Mouse (Mus musculus) erythroblast, adult 5-6 weeks (primary cell): ENCODE data around the gene Dcakd. TPM values are rescaled to one million over a fixed set of nuclear protein-coding genes. Genes with fewer than 3 reads are reported as not detected.
A peak's percentile ranks its signal among the peaks of the same experiment; 100 is the strongest.

Experiments
- ATAC-seq: replicated peaks from 2 replicates; pipeline ENCODE4 v1.8.0; 2016; ENCODE audit warnings: moderate number of reproducible peaks, mild to moderate bottlenecking, moderate TSS enrichment, inconsistent platforms; ENCODE audit not compliant: poor library complexity, low FRiP score, severe bottlenecking
- total RNA-seq, 2 experiments: library from RNA; stranded (forward) in 1 of 2; stranded (reverse) in 1 of 2; fragments of 150-400 nt in 1 of 2; fragments of 200-764, 138-1000 nt in 1 of 2; gene quantifications; 2 replicates each; pipeline versions ENCODE4 v1.2.3 to v1.2.4; 2015 to 2017; ENCODE audit warnings: low replicate concordance in 2 of 2

The Dcakd gene
- total RNA-seq, 2 experiments from 2014 or later, result 16.3 to 26.4 TPM

DNA sequence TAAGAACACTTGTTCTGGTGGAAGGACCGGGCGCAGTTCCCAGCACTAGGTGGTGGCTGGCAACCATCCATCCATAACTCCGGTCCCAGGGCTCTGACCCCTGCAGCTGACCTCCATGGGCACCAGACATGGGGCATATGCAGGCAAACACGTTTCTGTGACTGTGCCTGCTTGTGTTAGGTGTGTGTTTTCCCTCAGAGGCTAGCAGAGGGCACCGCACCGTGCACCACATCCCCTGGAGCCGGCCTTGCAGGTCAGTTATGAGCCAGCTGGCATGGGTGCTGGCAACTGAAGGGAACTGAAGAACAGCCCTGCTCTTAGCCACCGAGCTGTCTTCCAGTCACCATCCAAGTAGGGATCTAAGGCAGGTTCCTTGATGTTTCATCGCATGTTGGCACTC is 22.0 kb upstream of the Dcakd start:
- ATAC-seq, result no peak

GRCm38 (mm10) chr11:103049611-103050010 is 21.5 kb upstream of the Dcakd start:
- no peak for ATAC-seq

DNA sequence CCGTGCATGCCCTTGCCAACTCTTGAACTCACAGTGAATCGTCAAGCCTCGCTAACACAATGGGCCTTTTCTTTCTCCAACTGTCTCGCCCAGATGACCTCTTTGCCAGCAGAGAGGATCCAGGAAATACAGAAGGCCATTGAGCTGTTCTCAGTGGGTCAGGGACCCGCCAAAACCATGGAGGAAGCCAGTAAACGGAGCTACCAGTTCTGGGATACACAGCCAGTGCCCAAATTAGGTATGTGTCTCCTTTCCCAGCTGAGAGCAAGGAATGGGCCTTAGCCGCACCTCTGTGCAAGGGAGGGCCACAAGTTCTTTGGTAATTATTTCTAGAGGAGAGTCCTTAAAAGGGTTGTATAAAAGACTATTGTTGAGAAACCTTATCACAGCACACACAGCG is 18.2 kb upstream of the Dcakd start:
- no peak for ATAC-seq

- ATAC-seq, result no peak
Observed at GRCm38 (mm10) chr11:103043982-103044381, 15.8 kb upstream of the Dcakd start.

DNA sequence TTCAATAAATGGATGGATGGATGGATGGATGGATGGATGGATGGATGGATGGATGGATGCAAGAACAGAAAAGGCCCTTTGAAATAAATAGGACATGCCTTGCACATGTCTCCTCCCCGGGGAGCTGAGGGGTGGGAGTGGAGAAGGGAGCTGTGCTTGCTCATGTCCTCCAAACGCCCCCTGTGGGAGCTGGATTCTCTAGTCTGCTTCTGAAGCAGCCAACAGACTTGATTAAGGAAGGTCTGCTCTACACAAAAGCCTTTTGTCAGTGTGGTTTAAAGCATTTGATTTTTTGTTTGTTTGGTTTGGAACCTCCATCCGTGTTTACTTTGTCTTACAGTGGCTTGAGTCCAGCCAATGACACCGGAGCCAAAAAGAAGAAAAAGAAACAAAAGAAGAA is 14.7 kb upstream of the Dcakd start:
- ATAC-seq, result no peak

DNA sequence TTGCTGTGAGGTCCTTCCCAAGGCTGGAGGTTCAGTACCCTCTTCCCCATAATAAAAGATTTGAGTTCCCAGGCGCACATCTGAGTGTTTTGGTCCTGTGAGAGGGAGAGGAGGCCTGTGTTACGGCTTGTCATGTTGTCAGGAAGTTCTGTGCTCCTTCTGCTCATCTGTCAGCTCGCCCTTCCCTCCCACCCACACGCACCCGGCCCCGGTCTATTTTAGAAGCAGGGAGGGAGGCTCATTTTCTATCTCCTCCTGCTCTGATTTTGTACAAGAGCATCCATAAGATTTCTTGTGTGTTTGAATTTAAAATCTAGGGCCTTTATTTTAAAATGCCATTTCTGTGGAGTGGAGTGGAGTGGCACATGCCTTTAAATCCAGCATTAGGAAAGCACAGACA is 9.9 kb upstream of the Dcakd start:
- no peak for ATAC-seq

DNA sequence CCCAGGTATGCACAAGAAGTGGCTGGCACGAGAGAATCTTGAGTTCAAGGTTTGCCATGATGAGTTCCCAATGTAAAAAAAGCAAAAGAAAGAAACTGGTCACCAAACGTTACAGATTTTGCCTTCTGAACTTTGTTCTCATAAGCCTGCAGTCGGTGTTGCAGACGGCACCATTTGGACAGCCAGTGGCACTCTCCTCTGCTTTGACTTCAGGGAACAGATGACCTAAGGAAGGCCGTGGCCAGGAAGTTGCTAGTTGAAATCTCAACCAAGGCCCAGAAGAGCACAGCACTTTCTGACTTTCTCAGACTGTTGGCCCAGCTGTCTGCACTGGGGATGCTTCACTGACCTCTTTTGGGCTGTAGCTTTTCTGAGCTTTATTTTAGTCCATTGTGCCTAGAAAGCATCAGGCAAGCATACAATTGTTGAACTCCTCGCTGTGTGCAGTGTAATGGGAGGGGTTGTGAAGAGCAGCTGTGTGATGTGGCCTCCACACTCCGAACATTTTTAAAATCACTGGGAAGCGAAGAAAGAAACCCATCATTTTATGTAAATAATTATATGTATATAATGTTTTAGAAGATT is 8.8 kb upstream of the Dcakd start:
- ATAC-seq, result no peak

GRCm38 (mm10) chr11:103035007-103035406 is 6.9 kb upstream of the Dcakd start:
- ATAC-seq, result no peak

GRCm38 (mm10) chr11:103033030-103033429 is 4.9 kb upstream of the Dcakd start:
- ATAC-seq, result no peak

DNA sequence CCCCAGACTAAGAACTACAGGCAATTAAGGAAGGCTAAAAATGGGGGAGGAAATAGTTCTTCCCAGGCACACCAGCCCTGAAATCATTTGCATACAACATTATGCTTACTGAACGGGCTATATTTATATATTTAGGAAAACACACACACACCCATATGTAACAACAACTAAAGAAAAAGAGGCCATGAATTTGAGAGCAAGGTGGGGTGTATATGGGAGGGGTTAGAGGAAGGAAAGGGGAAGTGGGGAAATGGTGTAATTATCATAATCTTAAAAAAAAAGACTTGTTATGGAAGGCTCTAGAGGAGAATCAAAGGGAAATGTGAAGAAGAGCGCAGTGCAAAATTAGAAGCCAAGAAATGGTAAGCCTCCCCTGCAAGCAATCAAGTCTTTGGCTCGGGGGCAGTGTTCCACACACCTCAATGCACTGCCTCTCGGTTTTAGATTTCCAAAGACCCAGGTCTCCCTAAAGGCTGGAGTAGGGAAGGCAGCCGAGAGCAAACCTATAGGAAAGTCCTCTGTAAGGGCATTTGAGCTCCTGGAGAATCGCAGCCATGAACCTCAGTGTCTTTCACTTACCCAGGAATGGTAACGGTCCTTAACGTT is 460 bp downstream of the Dcakd start:
- no peak for ATAC-seq

DNA sequence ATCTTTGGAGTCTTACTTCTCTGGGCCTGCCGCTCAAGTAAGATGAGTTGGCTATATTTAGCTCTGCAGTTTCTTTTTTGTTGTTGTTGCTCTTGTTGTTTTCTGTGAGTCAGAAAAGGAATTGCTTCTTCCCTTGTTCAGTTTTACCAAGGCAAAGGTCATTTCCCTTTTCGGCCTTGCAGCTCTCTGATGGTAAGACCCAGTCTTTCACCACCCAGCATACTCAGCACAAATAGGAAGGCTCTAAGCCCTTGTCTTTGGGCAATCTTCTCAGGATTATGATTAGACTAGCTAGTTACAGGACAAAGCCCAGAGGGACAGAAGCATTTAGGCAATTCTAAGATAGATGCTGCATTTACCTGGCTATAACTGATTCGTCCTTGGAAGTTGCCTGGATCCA is 1.2 kb downstream of the Dcakd start:
- ATAC-seq, result no peak

DNA sequence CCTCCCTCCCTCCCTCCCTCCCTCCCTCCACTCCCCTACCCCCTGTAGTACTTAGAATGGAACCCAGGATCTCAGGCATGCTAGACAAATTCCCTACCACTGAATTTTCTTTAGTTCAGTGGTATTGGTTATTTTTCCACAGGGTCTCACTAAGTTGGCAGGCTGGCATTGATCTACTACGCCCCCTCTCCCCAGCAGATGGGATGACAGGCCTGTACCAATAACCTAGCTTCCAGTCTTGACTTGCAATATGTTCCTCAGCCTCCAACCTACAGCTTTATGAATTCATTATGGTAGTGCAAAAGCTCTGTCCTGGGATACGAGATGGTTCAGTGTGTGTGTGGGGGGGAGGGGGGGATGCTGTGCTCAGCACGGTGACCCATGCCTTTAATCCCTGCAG is 4.2 kb downstream of the Dcakd start:
- ATAC-seq, result no peak

DNA sequence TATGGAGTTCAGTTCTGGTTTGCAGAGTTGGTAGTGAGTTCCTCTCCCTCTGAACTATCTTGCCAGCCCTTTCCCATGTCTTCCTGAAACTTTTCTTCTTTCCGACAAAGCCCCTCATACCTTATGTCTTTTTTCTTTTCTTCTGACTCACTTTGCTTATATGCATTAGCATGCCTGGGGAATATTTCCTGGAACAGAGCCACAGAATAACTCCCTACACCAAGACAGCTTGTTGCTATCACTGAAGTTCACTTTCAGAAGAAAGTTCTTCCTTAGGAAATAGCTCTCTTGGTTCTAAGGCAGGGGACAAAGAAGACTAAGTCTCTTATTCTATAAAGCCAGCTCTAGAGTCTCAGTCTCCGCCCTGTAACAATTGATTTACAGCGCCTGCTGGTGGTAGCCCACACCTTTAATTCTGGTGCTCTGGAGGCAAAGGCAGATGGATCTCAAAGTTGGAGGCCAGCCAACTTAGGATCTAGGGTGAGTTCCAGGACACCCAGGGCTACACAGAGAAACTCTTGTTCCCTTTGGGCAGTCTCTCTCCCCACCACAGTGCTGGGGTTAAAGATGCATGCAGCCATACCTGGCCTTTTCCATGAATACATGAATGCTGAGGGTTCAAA is 7.3 kb downstream of the Dcakd start:
- no peak for ATAC-seq

DNA sequence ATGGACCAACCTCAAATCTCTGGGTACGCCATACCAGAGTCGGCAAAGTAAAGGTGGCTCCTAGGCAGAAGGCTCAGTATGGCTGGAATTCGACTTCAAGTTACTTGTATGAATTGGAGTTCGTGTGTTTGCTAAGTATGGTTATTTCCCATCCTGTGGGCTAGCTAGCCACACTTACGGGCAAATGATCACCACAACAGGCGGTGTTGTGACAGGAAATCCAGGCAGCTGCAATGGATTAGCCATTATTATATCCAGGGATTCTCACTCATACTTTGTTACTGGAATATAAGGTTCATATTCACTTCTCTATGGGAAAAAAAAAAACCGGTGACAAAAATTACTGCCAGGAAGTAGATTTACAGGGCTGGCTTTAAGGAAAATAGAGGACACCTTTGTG is 8.8 kb downstream of the Dcakd start:
- no peak for ATAC-seq

DNA sequence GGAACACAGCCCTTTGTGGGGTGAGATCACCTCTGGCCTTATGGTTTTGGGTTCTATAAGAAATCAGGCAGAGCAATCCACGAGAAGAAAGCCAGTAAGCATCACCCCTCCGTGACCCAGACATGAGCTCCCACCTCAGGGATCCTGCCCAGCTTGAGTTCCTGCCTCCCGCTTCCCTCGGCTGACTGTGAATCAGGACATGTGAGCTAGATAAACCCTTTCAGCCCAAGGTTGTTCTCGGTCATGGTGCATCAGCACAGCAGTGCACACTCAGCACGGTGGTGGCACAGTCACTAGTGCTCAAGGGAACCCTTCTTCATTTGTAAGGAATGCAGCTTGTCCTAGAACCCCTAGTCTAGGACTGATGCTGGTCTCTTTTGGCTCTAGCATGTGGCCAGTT is 9.3 kb downstream of the Dcakd start:
- no peak for ATAC-seq

- no peak for ATAC-seq
Observed at GRCm38 (mm10) chr11:103017661-103018060, 10.5 kb downstream of the Dcakd start.

GRCm38 (mm10) chr11:103016930-103017329 is 11.2 kb downstream of the Dcakd start:
- peak; percentile 100 for ATAC-seq

DNA sequence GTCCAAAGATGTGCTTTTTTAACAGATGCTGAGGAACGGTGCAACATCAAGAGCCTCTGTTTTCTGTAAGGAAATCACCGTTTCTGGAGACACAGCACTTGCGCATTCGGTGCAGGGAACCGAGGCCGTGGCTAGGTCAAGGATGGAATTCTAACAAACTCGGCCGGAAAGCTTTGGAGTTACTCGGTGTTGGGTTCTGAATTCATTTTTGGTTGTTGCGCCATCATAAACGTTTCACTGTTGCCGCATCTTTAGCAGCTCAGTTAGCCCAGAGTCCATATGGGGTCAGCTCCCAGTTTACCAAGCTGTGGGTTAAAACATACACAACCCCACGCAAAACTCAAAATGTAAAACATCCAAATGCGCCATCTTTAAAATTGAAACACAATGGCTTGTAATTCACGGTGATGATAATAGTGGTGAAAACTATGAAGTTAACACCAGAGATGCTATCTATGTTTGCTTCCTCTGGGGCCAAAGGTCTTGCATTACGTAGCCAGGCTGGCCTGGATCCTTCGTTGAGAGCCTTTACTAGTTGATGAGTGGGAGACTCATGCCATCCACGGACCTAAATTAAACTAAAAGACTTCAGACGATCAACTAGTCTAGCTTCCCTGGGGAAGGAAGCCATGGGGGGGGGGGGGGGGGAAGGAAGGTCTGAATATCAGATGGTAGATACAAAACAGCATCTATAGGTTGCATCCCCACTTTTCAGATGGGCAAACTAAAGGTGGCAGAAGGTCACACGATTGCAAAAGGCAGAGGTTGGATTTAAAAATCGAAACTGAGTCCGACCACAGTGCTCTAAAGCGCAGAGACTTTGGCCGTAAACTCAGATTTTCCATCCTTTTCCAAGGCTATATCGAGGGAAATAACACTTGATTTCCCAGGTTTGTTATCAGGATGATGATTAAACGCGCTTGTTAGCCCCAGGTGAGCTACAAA is 12.0 kb downstream of the Dcakd start:
- ATAC-seq, result no peak

- no peak for ATAC-seq
Observed at GRCm38 (mm10) chr11:103011206-103011497, 17.0 kb downstream of the Dcakd start.

DNA sequence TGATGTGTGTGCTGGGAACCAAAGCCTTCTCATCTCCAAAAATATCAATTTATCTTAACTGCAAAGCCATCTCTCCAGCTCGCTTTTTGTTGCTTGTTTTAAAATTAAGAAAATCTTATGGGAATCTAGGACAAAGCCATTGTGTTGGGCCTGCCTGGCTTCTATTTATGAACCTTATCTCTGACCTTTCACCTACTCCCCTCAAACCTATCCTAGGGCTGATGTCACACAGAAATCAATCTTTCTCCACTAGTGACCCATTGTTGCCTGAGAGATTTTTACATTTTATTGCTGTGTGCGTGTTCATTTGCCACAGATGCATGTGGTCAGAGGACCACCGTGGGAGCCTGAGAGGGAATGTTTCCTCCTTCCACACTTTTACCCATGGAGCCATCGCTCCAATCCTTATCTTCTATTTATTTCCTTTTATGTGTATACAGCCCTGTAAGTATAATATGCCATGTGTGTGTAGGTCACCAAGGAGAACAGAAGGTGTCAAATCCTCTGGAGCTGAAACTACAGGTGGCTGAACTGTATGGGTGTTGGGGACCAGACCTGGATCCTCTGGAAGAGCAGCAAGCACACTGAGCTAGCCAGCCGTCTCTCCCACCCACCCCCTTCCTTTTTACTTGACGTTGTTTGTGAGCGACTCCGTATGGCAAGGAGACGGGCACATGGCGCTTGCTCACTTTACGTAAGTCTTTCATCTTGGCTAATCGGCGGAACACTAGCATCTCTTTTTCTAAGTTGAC is 17.5 kb downstream of the Dcakd start:
- no peak for ATAC-seq
